Mouse (Mus musculus) heart, embryonic 14.5 days (tissue): ENCODE results near the gene Lrrc52. TPM values are rescaled to one million over a fixed set of nuclear protein-coding genes. Genes with fewer than 3 reads are reported as not detected.

ENCODE experiments used
- ATAC-seq: fragments of 200-750 bp; cut with Nextera tagmentation; 2 replicates; pipeline ENCODE4 v1.8.0; 2017; ENCODE audit warnings: low read depth, moderate TSS enrichment; ENCODE audit not compliant: insufficient number of reproducible peaks, insufficient read depth, low FRiP score
- H3K27ac ChIP-seq, 2 experiments: fragments of 200-500 bp in 1 of 2; fragments of 300-500 bp in 1 of 2; sonication (generic) in 1 of 2; replicated peaks in 1 of 2; 2 replicates each; pipeline ENCODE4 v1.5.1; 2012 to 2014; ENCODE audit warnings: low read depth in 2 of 2, low read length in 2 of 2, control low read depth in 1 of 2, mild to moderate bottlenecking in 1 of 2, mixed read lengths in 1 of 2; ENCODE audit not compliant: control insufficient read depth in 1 of 2, insufficient read depth in 1 of 2
- H3K27me3 ChIP-seq: fragments of 300-500 bp; sonication (generic); 2 replicates; pipeline ENCODE4 v1.6.1; 2014; ENCODE audit warnings: mild to moderate bottlenecking, low read length, control low read depth; ENCODE audit not compliant: control insufficient read depth, insufficient read depth
- H3K36me3 ChIP-seq: fragments of 300-500 bp; sonication (generic); 2 replicates; pipeline ENCODE4 v1.6.1; 2014; ENCODE audit warnings: mild to moderate bottlenecking, control low read depth, low read length, mixed read lengths; ENCODE audit not compliant: control insufficient read depth, insufficient read depth
- H3K4me1 ChIP-seq, 2 experiments: fragments of 200-500 bp in 1 of 2; fragments of 300-500 bp in 1 of 2; sonication (generic) in 1 of 2; 2 replicates each; pipeline ENCODE4 v1.6.1; 2012 to 2014; ENCODE audit warnings: low read length in 2 of 2, control low read depth in 1 of 2, mixed read lengths in 1 of 2; ENCODE audit not compliant: control insufficient read depth in 2 of 2, insufficient read depth in 2 of 2
- H3K4me2 ChIP-seq: fragments of 300-500 bp; sonication (generic); 2 replicates; pipeline ENCODE4 v1.6.1; 2014; ENCODE audit warnings: mild to moderate bottlenecking, low read length
- H3K4me3 ChIP-seq, 2 experiments: fragments of 200-500 bp in 1 of 2; fragments of 300-500 bp in 1 of 2; sonication (generic) in 1 of 2; 2 replicates each; pipeline ENCODE4 v1.5.1; 2012 to 2014; ENCODE audit warnings: low read length in 2 of 2, mild to moderate bottlenecking in 2 of 2, control low read depth in 1 of 2, low read depth in 1 of 2, moderate library complexity in 1 of 2; ENCODE audit not compliant: control insufficient read depth in 1 of 2, insufficient read depth in 1 of 2
- H3K9ac ChIP-seq: fragments of 300-500 bp; sonication (generic); 2 replicates; pipeline ENCODE4 v1.6.1; 2014; ENCODE audit warnings: mild to moderate bottlenecking, low read length
- H3K9me3 ChIP-seq: fragments of 300-500 bp; sonication (generic); 2 replicates; pipeline ENCODE4 v1.6.1; 2016; ENCODE audit warnings: low read length, control low read depth; ENCODE audit not compliant: control insufficient read depth
- WGBS: fragments of 180-500 bp; shearing (Covaris S2); extraction: QIAGEN DNeasy Blood & Tissue Kit; methylation state at CpG from one replicate; pipeline ENCODE4 v1.1.7; 2014; 5-methylcytosine and 5-hydroxymethylcytosine counted together
- polyA plus RNA-seq: library from polyadenylated mRNA; unstranded; fragments of >200 nt; fragmentation: Nextera tagmentation; extraction: Ambion mirVana; gene quantifications from 2 replicates; pipeline ENCODE4 v1.2.1, GENCODE M21; 2014

Lrrc52 gene
- polyA plus RNA-seq, 1 experiment from 2014 or later: 0.30 TPM

DNA sequence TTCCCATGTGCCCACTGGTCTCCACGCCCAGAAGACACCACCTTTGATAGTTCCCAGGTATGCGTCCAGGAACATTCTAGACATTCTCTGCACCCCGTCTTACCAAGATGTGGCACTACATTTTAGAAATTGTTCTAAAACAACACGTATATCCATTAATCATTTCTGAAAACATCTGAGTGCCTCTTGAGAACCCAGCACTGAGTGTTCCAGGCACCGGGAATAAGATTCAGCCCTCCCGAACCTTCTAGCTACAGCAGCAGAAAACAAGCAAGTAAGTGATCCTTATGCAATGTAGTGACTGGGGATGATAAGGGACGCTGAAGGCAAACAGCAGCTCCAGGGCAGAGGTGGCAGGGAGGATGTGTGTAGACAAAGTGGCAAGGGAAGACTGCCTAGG, 24.9 kb upstream of the Lrrc52 start:
- no peaks in the 10 kb centered on the region for H3K36me3 ChIP-seq
- no peak overlapping the region for H3K27ac ChIP-seq
- H3K27me3 ChIP-seq: no peaks in the 10 kb centered on the region
- H3K4me3 ChIP-seq: no peak overlapping the region
- ATAC-seq: no peak
- H3K9ac ChIP-seq: no peak overlapping the region
- WGBS: 67% methylated on average over 7 of the region's 7 CpGs
- H3K4me1 ChIP-seq: no peaks in the 10 kb centered on the region
- no peak overlapping the region for H3K4me2 ChIP-seq
- no peaks in the 10 kb centered on the region for H3K9me3 ChIP-seq

- 90% methylated on average over 5 of the region's 5 CpGs for WGBS
- Histone ChIP-seq H3K4me1 (no peaks in the 10 kb centered on the region), H3K4me3 (no peak overlapping the region), H3K4me2 (no peak overlapping the region), H3K9me3 (no peaks in the 10 kb centered on the region), H3K9ac (no peak overlapping the region), H3K27me3 (no peaks in the 10 kb centered on the region), H3K27ac (no peak overlapping the region), H3K36me3 (no peaks in the 10 kb centered on the region)
- ATAC-seq: no peak
Observed at GRCm38 (mm10) chr1:167487933-167488332, 21.4 kb upstream of the Lrrc52 start.

GRCm38 (mm10) chr1:167486959-167487680, 20.5 kb upstream of the Lrrc52 start:
- Histone ChIP-seq H3K4me3 (no peak overlapping the region), H3K4me1 (no peaks in the 10 kb centered on the region), H3K4me2 (no peak overlapping the region), H3K9ac (no peak overlapping the region), H3K36me3 (no peaks in the 10 kb centered on the region), H3K27ac (no peak overlapping the region), H3K9me3 (no peaks in the 10 kb centered on the region), H3K27me3 (no peaks in the 10 kb centered on the region)
- WGBS: 60% methylated on average over 3 of the region's 3 CpGs
- ATAC-seq: no peak

GRCm38 (mm10) chr1:167482863-167483262, 16.3 kb upstream of the Lrrc52 start:
- no peak overlapping the region for H3K27ac ChIP-seq
- no peak overlapping the region for H3K9ac ChIP-seq
- H3K27me3 ChIP-seq: no peaks in the 10 kb centered on the region
- no peak for ATAC-seq
- H3K4me3 ChIP-seq: no peak overlapping the region
- WGBS: 56% methylated on average over 4 of the region's 4 CpGs
- no peak overlapping the region for H3K4me2 ChIP-seq
- H3K9me3 ChIP-seq: no peaks in the 10 kb centered on the region
- no peaks in the 10 kb centered on the region for H3K36me3 ChIP-seq
- H3K4me1 ChIP-seq: no peaks in the 10 kb centered on the region

GRCm38 (mm10) chr1:167473585-167473984, 7.0 kb upstream of the Lrrc52 start:
- H3K4me3 ChIP-seq: no peak overlapping the region
- no peaks in the 10 kb centered on the region for H3K9me3 ChIP-seq
- H3K27ac ChIP-seq: no peak overlapping the region
- H3K9ac ChIP-seq: no peak overlapping the region
- H3K4me2 ChIP-seq: no peak overlapping the region
- no peaks in the 10 kb centered on the region for H3K27me3 ChIP-seq
- no peak for ATAC-seq
- no peaks in the 10 kb centered on the region for H3K36me3 ChIP-seq
- WGBS: 31% methylated on average over 4 of the region's 4 CpGs
- peaks cover 2 to 7% of the 10 kb centered on the region in 2 experiments; a peak in 2 of 4 replicates for H3K4me1 ChIP-seq

DNA sequence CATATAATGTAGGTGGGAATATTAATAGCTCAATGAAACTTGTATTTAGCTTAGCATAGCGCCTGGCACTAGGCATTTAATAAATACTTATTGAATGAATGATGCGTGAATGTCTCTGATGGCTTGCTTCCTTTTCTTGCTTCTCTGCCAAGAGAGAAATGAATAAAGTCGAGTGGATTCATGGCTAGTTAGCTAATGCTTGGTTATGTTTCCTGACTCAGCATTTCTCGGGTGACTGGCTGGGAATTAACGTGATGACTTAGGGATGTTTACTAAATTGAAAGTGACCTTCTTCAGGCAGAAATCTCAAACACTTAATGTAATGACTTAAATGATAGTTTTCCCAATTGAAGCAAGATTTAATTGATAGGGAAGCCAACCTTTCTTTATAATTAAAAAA, 1.3 kb upstream of the Lrrc52 start:
- H3K36me3 ChIP-seq: no peaks in the 10 kb centered on the region
- WGBS: 62% methylated on average over 5 of the region's 5 CpGs
- no peak overlapping the region for H3K27ac ChIP-seq
- ATAC-seq: no peak
- no peak overlapping the region for H3K4me3 ChIP-seq
- H3K4me1 ChIP-seq: peaks cover 9 to 14% of the 10 kb centered on the region in 2 experiments
- H3K9ac ChIP-seq: no peak overlapping the region
- H3K4me2 ChIP-seq: no peak overlapping the region
- H3K9me3 ChIP-seq: no peaks in the 10 kb centered on the region
- no peaks in the 10 kb centered on the region for H3K27me3 ChIP-seq

DNA sequence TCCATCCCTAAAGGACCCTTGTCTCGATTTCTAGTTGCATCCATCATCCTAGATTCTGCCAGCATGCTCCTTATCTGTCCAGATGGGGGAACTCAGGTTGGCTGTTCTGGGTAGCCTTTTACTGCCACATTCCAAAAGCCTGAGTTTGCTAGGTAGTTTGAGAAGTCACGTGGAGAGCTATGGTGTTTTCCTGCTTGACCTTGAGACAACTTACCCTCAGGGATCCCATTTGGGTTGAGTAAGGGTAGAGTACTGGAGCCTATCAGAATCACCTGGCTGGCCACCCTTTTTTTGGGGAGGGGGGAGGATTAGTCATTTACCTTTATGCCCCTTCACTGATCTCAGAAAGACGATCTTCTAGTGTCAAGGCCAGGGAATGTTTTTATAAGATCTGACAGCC, 9.3 kb downstream of the Lrrc52 start:
- Histone ChIP-seq H3K9me3 (no peaks in the 10 kb centered on the region), H3K4me1 (no peaks in the 10 kb centered on the region), H3K9ac (no peak overlapping the region), H3K4me2 (no peak overlapping the region), H3K27ac (no peak overlapping the region), H3K4me3 (no peak overlapping the region), H3K27me3 (no peaks in the 10 kb centered on the region), H3K36me3 (no peaks in the 10 kb centered on the region)
- WGBS: 68% methylated on average over 3 of the region's 3 CpGs
- no peak for ATAC-seq

GRCm38 (mm10) chr1:167453048-167453447, 13.5 kb downstream of the Lrrc52 start:
- ATAC-seq: no peak
- H3K4me1 ChIP-seq: no peaks in the 10 kb centered on the region
- H3K36me3 ChIP-seq: no peaks in the 10 kb centered on the region
- H3K27me3 ChIP-seq: no peaks in the 10 kb centered on the region
- H3K4me3 ChIP-seq: no peak overlapping the region
- H3K4me2 ChIP-seq: no peak overlapping the region
- no peak overlapping the region for H3K9ac ChIP-seq
- H3K9me3 ChIP-seq: no peaks in the 10 kb centered on the region
- 79% methylated on average over 3 of the region's 3 CpGs for WGBS
- no peak overlapping the region for H3K27ac ChIP-seq
